Mouse (Mus musculus): ENCODE data around the gene Lmf2.
A peak's percentile ranks its signal among the peaks of the same experiment; 100 is the strongest.

Lmf2 gene

DNA sequence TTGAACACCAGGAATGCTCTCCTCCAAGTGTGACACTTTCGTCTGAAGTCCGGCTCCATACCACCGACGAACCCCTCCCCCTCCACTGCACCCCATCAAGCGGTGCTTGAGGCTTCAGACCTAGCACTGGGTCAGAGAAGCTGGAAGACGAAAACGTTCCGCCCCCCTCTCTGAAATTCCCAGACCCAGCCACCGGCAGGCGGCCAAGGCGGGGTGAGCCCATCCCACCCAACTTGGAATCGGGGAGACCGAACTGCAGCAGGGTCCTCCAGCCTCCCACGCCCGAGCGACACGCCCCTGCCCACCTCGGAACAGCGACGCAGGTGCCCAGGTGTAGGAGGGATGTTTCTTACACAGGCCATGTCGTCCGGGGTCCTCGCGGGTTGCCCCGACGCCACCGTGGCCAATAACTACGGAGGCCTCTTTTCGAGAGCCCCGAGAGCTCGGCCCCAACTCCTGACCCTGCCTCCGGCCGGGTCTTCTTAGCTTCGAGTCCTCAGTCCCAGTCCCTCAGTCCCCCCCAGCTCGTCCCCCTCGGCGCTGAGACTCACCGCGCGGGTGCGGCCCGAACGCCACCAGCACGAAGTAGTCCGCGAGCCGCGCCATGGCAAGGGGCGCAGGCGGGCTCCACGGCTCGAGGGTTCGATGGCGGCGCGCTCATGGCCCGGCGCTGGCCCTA is 40.8 kb downstream of the Lmf2 start:
- peak; percentile 40 for DNase-seq

DNA sequence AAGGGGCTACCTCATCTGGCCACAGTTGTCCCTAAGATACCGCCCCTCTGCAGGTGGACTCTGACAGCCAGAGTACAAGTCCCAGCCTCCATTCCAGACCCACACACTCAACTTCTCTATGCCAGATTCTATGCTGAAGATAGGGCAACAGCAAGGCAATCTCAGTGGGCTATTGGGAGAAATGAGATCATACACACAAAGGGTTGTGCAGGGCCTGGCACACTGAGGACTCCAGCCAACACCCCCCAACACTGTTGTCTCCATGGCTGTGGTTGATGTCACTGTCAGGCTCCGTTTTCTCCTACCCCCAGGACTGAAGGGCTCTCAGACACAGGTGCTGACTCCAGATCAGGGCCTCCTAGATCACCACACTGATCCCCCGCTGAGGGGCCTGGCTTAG is 41.4 kb downstream of the Lmf2 start:
- DNase-seq: no peak

DNA sequence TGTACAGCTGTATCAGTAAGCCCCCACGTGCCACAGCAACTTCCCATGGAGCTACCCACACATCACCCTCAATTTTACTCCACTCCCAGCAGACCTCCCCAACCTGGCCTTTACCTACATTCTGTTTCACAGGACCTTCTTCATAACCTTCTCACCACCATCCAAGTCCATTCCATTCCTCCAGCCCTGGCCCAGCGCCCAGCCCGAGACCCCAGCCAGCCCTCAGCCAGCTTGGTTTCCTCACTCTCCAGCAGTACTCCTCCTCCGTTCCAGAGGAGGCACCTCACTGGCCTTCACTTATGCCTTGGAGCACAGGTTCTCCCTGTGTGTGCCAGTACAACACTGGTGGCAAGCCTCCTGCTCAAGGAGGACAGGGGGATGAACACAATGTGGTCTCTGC is 42.1 kb downstream of the Lmf2 start:
- no peak for DNase-seq

GRCm38 (mm10) chr15:89309962-89310498 is 45.4 kb downstream of the Lmf2 start:
- no peak for DNase-seq

- DNase-seq: no peak
These were observed 46.9 kb downstream of the Lmf2 start for GRCm38 (mm10) chr15:89308406-89309139.

GRCm38 (mm10) chr15:89307461-89307860 is 48.0 kb downstream of the Lmf2 start:
- DNase-seq: no peak

DNA sequence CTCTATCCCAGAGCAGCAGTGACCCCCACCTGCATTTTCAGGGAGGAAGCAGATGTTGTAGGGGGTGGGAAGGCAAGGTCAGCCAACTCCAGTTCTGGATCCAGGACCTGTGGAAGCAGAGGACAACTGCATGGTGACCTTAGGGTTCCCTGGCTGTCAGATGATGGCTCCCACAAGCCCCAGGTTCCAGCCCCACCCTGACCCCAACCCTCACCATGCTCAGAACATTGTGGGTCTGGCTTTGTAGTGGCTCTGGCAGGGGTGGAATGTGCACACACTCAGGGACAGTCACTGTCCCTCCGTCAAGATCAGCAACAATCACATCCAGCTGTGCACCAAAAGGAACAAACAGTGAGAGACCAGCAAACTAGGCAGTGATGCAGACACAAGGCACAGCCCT is 49.5 kb downstream of the Lmf2 start:
- no peak for DNase-seq

All from retina, postnatal 1 day (tissue).